Mouse (Mus musculus): ENCODE measurements around the gene Cx3cr1. TPM values are rescaled to one million over a fixed set of nuclear protein-coding genes. Genes with fewer than 3 reads are reported as not detected.
A peak's percentile ranks its signal among the peaks of the same experiment; 100 is the strongest.

Cx3cr1 gene
- total RNA-seq, 2 experiments from 2014 or later = 30.8 to 31.7 TPM

DNA sequence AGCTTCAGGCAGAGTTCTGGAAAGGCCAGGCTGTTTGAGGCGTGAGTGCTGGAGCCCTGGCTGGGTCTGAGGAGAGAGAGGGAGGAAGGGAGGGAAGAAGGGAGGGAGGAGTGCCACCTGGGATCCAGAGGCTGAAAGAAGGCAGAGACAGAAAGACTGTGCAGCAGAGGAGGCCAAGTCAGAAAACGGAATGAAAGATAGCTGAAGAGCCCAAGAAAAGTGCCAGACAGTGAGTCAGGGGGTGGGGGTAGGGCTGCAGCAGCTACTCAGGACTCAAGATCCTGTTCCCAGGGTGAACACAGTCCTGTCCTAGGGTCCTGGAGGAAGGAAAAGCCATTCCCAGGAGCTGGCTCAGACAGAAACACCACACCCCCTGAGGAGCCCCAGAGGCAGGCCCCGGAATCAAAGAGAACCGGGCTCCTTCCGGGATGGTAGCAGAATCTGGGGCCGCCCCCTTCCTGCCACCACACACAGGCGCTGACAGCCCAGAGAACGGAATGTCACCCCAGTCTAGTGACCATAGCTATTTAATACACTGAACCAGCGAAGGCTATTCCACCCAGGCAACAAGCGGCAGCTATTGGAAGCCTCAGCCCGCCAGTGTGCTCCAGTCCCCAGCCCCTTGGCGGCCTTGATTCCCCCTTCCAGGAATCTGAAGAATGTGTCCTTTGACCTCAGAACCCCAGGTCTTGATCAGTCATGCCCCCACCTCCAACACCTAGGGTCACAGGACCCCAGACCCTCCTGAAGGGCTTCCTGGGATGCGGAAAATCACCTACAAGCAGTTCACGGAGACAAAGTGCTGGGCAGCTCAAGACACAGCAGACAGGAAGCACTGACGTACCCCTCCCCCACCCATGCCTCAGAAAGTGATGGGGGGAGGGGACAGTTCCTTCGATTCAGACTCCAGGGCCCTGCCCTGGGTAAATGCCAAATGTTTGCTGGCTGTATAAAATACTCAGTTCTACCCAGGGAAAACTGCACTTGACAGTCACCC, 88.2 kb downstream of the Cx3cr1 start:
- TF ChIP-seq CTCF (conservative IDR thresholded peaks at IDR 0.05) = peak; percentile 21; the same call in 1 of the 2 replicates
- H3K27ac ChIP-seq = peak overlapping the region; percentile 96
- DNase-seq (ENCODE audit: low spot score in 2 of 2) = no peak
- peak overlapping the region; percentile 80 for H3K4me3 ChIP-seq

DNA sequence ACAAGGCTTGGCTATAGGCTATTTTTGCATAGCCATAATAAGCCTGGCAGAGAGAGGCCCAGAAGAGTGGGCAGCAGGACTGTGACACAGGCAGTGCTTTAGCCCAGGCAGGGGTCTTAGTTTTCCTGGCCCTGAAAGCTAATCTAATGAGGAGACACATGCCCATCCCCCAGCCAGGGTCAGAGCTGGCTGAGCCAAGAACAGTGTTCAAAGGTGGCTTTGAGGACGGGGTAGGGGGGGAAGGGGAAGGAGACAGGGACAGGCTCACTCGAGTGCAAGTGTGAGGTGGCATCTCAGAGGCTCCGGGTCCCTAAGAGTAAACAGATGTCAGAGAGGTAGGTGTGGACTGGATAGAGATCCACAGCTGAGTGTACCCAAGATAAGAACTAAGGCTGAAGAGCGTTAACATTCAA, 88.9 kb downstream of the Cx3cr1 start:
- peak overlapping the region; percentile 96 for H3K27ac ChIP-seq
- peak overlapping the region; percentile 80 for H3K4me3 ChIP-seq
- no peak for TF ChIP-seq CTCF (conservative IDR thresholded peaks at IDR 0.05)
- no peak for DNase-seq (ENCODE audit: low spot score in 2 of 2)

DNA sequence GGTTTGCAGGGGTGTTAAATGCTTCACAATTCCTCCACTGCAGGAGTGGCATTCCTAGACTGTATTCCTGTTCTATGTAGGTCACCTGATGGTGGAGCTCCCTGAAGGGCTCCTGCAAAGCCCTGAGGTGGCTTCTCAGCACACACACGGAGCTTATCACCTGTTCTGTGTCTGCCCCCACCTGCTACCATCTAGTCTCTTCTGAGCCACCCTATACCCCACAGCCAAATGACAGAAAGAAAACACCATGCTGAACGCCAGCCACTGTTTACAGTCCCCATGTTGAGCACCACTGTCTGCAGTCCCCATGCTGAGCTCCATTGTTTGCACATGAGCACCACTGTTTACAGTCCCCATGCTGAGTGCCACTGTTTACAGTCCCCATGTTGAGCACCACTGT, 89.9 kb downstream of the Cx3cr1 start:
- TF ChIP-seq CTCF (conservative IDR thresholded peaks at IDR 0.05) = no peak
- DNase-seq (ENCODE audit: low spot score in 2 of 2) = no peak
- H3K27ac ChIP-seq = 0 out of 2 replicates have a peak overlapping the region, but pooled peaks have one; percentile 23
- H3K4me3 ChIP-seq = no peak overlapping the region

DNA sequence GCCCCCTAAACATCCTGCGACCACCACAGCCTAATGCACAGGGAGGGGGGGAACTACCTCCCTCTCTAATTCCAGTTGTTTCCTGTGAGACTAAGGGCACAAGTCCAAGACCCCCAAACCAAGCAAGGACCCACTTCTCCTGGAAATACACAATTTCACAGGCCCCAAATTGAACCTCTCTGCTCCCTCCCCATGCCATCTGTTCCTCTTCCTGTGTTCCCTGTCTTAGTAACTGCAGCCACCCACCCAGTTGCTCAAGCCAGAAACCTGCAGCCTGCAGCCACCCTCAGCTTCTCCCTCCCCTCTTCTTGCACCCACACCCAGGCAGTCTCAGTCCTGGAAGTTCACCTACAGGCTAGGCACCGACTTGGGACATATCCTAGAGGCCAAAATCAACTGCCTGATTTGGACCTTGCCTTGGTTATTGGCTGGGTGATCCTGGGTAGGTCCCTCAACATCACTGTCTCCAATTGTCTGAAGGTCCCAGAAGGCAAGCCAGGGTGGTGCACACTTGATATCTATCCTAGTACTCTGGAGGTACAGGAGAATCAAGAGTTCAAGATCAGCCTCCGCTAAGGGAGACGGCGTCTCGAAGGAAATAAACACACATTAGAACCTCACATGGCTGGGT, 90.8 kb downstream of the Cx3cr1 start:
- no peak for TF ChIP-seq CTCF (conservative IDR thresholded peaks at IDR 0.05)
- DNase-seq (ENCODE audit: low spot score in 2 of 2) = peak; percentile 59 to 81
- Histone ChIP-seq H3K27ac (peak overlapping the region; percentile 67), H3K4me3 (no peak overlapping the region)

DNA sequence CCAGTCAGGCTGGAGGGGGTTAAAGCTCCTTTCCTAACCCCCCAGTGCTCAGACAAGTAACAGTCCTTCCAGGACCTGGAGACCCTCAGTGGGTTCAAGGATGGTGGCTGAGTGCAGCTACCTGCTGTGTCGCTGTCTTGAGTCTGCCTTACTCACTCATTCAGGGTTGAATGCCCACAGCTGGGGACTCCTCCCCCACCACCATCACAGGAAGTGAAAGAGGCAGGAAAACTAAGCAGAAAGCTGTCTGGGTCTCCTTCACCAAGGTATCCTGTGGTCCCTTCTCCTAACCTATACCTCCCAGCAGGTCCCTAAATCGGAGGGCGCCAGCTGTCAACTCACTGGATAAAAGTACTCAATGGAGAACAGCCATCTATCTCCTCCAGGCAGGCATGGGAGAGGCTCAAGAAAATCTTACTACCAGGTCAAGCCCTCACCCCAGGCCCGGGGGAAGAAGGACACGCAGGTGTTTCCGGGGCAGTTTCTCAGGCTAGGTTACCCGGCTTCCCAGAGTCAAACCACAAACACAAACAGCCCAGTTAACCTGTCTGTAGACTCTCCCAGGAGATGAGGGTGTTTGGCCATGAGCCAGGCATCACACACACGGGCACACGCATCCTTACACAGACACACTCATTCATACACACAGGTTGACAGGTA, 91.4 kb downstream of the Cx3cr1 start:
- TF ChIP-seq CTCF (conservative IDR thresholded peaks at IDR 0.05) = no peak
- H3K4me3 ChIP-seq = no peak overlapping the region
- DNase-seq (ENCODE audit: low spot score in 2 of 2) = no peak
- H3K27ac ChIP-seq = peak overlapping the region; percentile 67

DNA sequence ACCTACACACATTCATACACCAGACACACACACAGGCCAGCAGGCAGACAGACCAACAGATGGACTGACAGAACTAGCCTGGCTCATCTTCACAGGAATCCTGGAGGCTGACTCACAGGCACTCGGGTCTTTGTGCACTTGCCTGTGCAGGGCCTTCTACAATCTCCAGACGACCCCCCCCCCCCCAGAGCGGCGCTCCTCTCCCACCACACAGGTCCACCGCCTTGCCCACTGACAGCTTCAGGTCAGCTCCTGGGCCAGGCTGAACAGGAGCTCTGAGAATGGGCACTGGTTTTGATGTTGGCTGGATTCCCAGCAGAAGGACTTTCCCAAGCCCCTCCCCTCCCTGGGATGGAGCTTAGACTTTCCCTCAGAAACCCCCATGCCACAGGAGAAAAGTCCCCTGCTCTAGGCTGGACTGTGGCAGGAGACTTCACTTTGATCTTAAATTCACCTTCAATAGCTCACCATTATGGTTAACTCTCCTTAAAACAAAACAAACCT, 92.1 kb downstream of the Cx3cr1 start:
- peak in 1 of 2 experiments; percentile 44 for DNase-seq (ENCODE audit: low spot score in 2 of 2)
- Histone ChIP-seq H3K27ac (peak overlapping the region; percentile 67), H3K4me3 (no peak overlapping the region)
- TF ChIP-seq CTCF (conservative IDR thresholded peaks at IDR 0.05) = no peak

DNA sequence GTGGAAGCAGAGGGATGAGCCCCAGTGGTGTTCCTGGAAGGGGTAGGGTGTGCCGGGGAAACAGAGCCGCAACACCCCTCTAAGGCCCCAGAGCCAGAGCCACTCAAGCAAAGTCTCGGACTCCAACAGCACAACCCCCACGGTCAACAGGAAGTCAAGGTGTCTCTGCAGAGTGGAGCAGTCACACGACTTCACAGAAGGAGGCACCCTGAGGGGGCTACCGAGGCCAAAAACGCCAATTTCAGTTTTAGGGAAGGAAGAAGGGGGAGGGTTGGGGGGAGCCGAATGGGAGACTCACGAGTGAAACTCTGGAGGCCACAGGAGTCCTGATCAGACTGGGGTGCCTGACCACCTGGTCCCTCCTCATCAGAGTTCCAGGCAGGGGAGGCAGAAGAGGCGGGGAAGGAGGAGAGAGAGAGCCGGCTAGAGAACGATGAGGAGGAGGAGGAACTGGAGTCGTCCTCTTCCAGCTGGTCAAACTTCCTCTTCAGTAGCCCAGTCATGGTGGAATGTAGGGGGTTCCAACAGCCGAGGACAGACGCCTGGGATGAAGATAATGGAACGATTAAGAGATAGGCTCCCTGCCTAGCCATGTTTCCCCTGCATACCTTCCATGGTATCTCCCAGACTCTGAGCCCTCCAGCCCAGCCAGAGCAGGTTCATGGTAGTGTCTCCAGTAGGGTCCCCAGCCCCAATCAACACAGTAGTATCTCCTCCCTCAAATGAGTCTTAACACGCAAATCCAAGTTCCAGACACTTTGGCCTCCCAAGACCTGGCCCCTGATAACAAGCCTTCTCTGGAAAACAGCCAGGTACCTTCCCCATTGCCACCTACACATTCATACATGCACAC, 92.7 kb downstream of the Cx3cr1 start:
- Histone ChIP-seq H3K4me3 (no peak overlapping the region), H3K27ac (peak overlapping the region; percentile 67; the same call in 1 of the 2 replicates)
- no peak for TF ChIP-seq CTCF (conservative IDR thresholded peaks at IDR 0.05)
- DNase-seq (ENCODE audit: low spot score in 2 of 2) = no peak

DNA sequence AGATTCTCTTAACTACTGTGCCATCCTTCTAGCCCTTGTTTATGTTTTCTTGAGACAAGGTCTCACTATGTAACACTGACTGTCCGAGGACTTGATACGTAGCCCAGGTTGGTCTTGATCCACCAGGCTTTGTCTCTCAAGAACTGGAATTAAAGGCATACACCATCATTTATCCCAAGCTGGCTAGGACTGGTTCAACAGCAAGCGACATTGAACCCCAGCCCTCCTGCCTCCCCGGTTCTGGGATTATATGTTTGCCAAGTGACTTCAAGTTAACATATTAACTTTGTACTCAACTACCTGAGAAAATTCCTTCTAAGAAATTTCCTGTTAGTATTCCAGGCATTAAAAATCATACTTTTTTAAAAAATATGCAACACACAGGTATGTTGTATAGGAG, 94.4 kb downstream of the Cx3cr1 start:
- no peak overlapping the region for H3K4me3 ChIP-seq
- H3K27ac ChIP-seq = no peak overlapping the region
- no peak for TF ChIP-seq CTCF (conservative IDR thresholded peaks at IDR 0.05)
- no peak for DNase-seq (ENCODE audit: low spot score in 2 of 2)

DNA sequence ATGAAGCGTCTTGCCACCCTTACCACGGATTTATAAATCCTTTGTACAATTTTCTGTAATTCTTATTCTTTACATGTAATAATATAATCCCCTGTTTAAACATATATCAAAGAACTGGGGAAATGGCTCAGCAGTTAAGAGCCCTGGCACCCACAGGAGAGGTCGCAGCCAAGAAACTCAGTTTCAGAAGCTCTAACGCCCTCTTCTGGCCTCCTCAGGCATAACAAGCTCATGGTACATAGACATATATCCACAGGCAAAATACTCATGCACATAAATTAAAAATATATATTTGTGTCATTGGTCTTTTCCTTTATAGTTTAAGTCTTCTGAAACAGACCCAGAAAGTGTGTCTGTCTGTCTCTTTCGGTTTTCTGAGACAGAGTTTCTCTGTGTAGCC, 95.1 kb downstream of the Cx3cr1 start:
- no peak for DNase-seq (ENCODE audit: low spot score in 2 of 2)
- Histone ChIP-seq H3K4me3 (no peak overlapping the region), H3K27ac (no peak overlapping the region)
- TF ChIP-seq CTCF (conservative IDR thresholded peaks at IDR 0.05) = peak; percentile 62

DNA sequence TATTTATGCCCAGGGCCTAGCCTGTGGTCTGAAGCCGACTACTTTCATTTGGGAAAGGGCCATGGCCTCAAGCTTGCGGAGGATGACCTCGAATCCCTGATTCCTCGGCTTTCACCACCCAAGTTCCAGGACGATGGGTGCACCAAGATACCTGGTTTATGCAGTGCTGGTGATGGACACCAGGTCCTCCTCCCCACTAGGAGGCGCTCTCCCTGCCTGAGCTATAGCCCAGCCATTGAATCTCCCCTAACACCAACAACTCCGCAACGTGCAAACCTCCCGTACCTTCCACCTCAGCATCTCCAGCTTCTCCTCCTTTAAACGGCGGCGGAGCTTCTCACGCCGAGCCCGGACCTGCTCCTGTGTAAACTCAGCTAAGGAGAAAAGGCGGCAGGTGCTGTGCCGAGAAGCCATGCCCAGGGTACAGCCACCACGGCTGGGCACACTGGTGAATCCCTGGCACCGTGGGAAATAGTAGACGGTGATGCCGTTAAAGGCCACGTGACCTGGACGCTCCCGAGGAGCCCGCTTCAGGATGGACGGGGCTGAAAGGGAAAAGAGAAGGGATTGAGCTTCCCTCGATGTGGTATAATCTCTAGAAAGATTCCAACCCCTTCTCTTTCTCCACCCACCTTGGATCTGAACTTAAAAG, 95.7 kb downstream of the Cx3cr1 start:
- TF ChIP-seq CTCF (conservative IDR thresholded peaks at IDR 0.05) = peak; percentile 73
- DNase-seq (ENCODE audit: low spot score in 2 of 2) = no peak
- no peak overlapping the region for H3K4me3 ChIP-seq
- no peak overlapping the region for H3K27ac ChIP-seq

DNA sequence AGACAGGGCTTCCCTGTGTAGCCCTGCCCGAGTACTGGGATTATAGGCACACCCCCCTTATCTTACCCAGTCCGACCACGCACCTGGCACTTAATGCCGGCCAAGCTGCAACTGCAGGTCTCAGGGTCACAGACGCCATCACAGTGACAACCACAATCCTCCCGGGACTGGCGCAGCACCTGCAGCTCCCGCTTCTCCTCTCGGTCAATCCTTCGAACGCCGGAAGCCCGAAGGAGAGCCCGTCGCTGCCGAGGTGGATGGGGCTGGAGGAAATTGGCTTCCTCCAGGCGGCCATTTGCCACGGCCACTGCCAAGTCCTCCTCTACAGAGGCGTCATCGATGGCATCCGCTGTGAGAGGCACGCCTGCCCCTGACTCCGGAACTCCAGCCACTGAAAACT, 96.4 kb downstream of the Cx3cr1 start:
- DNase-seq (ENCODE audit: low spot score in 2 of 2) = no peak
- no peak for TF ChIP-seq CTCF (conservative IDR thresholded peaks at IDR 0.05)
- Histone ChIP-seq H3K4me3 (no peak overlapping the region), H3K27ac (no peak overlapping the region)
